Mouse (Mus musculus) cerebellum, adult 8-10 months (tissue): ENCODE data around the gene Grin2b.
"Not testable (repeated sequence)": the region's sequence is repeated elsewhere in the genome, so short reads cannot be mapped to it uniquely, and the experiment has no call there.

Experiments used
- DNase-seq: peaks from one replicate; pipeline ENCODE4 v3.0.0; 2022

Gene Grin2b

GRCm38 (mm10) chr6:135876163-135876726 lies 297.1 kb downstream of the Grin2b start:
- DNase-seq: no peak

DNA sequence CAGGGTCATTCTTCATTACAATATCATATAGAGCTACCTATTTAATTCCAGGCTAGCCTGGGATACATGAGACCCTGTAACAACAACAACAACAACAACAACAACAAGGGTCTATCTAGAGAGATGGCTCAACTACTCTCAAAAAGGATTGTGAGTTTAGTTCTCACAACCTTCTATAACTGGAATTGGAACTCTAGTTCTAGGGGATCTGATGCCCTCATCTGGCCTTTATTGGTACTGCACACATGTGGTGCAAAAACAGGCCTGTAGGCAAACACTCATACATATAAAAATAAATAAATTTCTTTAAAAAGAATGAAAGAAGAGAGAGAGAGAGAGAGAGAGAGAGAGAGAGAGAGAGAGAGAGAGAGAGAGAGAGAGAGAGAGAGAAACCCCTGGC lies 298.7 kb downstream of the Grin2b start:
- no peak for DNase-seq

DNA sequence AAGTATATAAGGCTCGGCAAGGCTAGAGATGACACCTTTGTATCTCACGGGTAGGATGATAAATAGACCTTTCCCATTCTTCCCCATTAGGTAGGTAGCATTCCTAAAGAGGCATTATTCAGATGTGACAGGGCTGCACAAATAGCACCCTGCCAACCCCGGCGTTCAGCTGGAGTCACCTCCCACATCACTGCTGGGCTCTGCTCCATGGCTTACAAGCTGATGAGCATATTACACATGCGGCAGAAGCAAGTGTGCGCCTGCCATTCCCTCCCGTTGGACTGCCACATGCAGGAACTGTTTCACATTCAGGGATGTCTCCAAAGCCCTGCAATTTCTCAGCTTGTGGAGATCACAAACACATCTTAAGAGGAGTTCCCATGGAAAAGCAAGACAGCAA lies 307.5 kb downstream of the Grin2b start:
- no peak for DNase-seq

GRCm38 (mm10) chr6:135863965-135864364 lies 309.3 kb downstream of the Grin2b start:
- DNase-seq: no peak

GRCm38 (mm10) chr6:135859502-135859901 lies 313.8 kb downstream of the Grin2b start:
- no peak for DNase-seq

DNA sequence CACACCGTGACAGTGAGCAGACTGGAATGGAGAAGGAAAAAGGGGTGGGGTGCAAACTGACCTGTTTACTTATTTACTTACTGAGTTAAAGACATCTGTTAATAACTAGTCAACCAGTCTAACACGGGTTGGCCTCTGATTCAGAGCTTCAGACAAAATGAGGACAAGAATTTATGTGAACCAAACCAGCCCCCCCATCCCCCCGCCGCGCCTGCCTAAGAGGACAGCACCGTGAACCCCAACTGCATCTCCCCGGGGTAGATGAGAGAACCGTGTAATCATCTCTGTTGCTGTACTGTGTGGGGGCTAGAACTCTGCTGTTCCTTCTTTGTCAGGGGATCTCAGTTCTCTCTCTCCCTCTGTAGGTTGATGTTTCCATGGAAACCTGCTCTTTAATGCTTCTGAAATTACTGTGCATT lies 319.1 kb downstream of the Grin2b start:
- DNase-seq: no peak

GRCm38 (mm10) chr6:135843755-135844154 lies 329.6 kb downstream of the Grin2b start:
- DNase-seq: no peak

DNA sequence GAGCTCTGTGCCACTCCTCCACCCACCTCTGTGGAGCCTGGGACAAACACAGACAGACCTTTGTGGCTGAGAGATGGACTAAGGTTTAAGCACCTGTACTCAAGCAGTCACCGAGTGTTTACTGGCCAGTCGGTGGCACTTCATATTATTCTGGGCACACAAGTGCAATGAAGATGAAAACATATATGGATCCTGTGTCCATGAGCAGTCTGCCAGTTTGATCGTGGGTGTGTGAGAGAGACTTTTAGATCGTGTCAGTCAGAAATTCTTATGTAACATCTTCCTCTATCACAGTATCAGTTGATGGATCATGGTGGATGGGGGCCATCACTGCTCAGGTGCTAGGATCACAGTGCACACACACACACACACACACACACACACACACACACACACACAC lies 337.0 kb downstream of the Grin2b start:
- DNase-seq: no peak

GRCm38 (mm10) chr6:135833542-135833941 lies 339.8 kb downstream of the Grin2b start:
- no peak for DNase-seq

DNA sequence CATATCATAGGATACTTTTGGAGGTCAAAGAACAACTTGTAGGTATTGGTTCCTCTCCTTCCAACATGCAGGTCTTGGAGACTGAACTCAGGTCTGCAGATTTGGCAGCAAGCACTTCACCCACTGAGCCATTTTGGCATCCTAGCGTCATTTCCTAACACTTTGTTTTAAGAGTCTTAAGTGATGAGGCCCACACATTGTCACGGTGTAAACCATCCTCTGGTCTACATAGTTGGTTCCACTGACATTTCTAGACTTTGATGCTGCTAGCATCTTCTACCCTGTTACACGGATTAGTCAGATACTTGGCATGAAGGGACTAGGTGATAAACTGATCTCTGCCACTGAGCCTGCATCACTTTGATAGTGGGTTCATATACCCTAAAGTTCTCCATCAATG lies 341.3 kb downstream of the Grin2b start:
- DNase-seq: no peak

DNA sequence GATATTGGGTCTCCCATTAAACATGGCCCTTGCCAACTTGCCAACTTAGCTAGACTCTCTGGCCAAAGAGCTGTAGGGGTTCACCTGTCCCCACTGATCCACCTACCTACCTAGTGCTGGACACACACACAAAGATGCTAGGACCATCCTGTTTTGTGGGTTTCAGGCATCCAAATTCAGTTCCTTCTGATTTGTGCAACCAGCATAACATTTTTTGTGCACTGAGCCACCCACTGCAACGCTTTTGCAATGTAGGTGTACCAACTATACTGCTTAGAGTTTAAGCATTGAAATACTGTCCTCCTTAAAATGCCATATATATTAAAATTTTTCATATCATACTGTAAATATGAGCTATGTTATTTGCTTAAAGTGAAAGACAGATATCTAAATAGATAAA lies 342.3 kb downstream of the Grin2b start:
- no peak for DNase-seq

DNA sequence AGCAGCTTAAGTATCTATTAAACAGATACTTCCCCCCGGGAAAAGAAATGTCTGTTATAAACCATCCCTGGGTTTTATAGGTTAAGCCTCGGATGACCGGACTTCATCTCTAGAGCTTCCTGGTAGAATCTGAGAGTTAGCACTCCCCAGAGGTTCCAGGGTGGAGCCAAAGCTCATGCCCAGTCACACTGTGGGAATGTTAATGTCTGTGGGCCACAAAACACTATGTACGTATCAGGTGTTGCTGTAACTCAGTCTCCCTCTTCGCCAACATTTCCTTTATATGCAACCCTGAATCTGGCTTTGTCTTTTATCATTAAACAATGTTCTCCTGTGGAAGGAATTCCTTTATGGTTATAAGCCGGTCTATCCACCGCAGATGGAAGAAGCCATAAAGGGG lies 343.9 kb downstream of the Grin2b start:
- no peak for DNase-seq

GRCm38 (mm10) chr6:135828976-135829375 lies 344.3 kb downstream of the Grin2b start:
- DNase-seq: no peak

DNA sequence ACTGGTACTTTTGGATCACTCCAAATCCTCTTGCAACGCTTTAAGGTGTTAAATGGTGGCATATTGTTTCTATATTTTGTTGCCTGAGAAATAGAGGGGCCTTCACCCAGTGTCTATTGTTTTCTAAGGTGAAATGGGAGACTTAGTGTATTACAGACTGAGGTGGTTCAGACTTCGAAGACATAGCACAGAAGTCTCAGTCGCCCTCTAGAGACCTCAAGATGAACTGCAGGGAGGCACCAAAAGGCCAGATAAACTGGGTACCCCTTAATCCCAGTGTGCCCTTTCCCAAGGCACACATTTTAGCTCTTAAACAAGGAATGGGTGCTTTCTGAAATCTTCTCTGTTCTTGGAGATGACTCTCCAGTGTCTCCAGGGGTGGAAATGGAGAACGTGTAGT lies 345.4 kb downstream of the Grin2b start:
- peak; percentile 47 for DNase-seq

DNA sequence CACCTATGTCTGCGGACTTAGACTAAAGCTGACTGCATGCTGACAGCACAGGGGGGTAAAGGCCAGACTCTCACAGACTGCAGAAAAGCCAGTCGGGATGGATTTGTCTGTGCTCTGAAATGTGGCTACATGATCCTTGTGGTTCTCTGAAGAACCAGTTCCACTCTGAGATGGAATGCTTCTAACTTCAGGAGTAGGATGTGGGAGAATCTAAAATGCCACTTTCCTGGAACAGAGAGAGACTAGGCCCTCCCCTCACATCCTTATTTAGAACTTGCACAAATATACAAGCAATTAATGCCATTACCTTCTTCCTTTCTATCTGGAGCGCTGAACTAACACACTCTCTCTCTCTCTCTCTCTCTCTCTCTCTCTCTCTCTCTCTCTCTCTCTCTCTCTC lies 346.0 kb downstream of the Grin2b start:
- DNase-seq: no peak

DNA sequence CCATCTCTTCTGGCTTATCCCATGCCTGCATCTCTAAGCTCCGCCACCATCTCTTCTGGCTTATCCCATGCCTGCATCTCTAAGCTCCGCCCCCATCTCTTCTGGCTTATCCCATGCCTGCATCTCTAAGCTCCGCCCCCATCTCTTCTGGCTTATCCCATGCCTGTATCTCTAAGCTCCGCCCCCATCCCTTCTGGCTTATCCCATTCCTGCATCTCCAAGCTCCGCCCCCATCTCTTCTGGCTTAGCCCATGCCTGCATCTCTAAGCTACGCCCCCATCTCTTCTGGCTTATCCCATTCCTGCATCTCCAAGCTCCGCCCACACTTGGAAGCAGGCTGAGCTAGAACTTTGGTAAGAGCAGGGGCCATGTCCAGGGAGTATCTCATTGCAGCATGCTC lies 346.5 kb downstream of the Grin2b start:
- DNase-seq: not testable (repeated sequence)

- no peak for DNase-seq
Measured at GRCm38 (mm10) chr6:135817391-135817790, 355.9 kb downstream of the Grin2b start.

GRCm38 (mm10) chr6:135813755-135814154 lies 359.6 kb downstream of the Grin2b start:
- DNase-seq: no peak

- no peak for DNase-seq
Measured at GRCm38 (mm10) chr6:135805436-135805835, 367.9 kb downstream of the Grin2b start.

- no peak for DNase-seq
Measured at GRCm38 (mm10) chr6:135799949-135800348, 373.4 kb downstream of the Grin2b start.

DNA sequence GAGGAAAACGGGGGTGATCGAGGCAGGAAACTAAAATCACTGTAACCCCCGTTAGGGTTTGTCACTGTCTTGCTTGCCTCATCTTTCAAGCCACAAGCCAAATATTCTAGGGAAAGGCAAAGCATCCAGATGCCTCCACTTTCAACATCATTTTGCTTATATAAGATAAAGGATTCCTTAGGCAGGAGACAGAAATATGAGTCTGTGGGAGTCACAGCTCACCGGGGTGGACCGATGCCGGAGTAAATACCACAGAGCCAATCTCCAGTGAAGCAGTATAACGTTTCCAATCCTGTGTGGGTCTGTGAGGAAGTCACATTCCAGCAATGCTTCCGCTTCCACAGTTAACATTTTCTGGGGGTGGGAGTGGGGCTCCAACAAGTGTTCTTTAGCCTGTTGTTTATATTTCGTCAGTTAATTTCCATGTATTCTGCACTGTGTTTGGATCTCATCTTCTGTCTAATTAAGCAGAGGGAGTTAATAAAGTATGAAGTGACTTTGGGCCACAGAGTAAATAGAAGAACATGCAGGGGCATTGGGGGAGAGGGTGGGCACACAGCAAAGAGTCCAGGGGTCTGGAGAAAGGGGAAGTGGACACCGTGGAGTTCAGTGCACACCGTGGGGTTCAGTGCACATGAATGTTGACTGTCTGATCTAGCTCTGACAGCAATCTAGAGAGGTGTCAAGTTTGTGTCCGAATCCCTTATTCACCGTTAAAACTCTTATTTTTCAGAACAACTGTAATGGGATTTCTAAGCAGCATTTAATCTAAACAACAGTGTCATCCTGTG lies 374.9 kb downstream of the Grin2b start:
- DNase-seq: no peak

DNA sequence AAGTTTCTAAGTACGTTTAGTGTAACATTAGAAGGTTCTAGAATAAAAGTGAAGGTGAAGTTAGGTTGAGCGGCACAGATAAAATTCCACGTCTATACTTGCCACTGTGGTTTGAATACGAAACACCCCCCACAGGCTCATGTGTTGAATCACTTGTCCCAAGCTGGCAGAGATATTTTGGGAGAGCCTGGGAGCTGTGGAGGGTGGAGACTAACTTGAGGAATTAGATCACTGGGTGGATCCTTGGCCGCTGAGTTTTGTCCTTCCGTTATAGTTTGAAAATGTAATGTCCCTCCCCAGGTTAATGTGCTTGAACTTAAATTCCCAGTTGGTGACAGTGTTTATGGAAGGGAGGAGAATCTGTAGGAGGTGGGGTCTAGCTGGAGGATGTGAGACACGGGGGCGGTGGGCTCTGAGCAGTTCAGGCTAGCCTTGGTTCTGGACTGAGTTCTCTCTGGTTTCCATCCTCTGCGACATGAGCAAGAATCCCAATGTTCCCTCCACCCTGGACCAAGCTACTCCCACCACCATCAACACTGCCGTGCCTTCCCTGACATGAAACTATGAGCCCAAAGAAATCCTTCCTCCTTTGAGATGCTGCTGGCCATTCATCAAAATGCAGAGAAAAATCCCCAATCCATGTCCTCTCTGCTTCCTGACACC lies 375.8 kb downstream of the Grin2b start:
- no peak for DNase-seq

DNA sequence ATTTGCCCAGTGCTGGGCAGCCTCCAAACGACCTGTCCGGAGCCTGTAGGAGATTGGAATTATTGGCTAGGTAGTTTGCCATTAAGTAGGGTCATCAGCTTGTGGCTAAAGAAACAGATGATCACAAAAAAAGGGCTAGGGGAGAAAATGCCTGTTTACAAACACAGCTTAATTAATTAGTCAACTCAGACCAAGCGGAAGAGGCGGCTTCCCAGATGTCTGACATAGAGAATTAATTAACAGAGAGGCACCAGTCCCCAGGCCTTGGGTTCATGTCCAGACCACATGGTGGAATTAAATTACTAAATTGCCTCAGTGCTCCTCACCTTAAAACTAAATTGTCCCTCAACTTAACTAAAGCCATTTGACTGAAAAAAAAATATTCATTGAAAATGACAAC lies 376.4 kb downstream of the Grin2b start:
- no peak for DNase-seq

DNA sequence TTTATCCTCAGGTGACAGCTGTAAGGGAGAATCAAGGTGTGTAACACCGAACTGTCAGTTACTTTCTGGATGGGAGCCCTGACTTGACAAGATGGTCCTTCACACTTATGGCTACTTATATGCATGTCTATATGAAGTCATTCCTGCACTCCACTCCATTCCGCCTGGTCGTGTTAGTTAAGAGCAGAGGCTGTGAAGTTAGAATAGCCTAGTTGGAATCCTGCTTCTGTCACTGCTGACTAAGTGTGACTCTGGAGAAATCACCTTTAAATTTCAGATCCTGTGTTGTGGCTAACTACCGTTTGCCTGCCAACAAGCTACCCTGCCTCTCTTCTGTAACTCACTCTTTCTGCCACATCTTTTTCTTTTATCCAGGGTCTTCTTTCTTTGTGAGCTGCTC lies 381.9 kb downstream of the Grin2b start:
- DNase-seq: no peak
